Mouse (Mus musculus) CD8-positive naive resting alpha-beta T cell, adult 2 months (primary cell): Measurements from ENCODE around the gene Smc6.

ENCODE experiments used
- DNase-seq, 2 experiments: peaks; one replicate each; pipeline ENCODE4 v3.0.0; 2022; ENCODE audit warnings: low read depth in 2 of 2, low spot score in 2 of 2

The Smc6 gene

DNA sequence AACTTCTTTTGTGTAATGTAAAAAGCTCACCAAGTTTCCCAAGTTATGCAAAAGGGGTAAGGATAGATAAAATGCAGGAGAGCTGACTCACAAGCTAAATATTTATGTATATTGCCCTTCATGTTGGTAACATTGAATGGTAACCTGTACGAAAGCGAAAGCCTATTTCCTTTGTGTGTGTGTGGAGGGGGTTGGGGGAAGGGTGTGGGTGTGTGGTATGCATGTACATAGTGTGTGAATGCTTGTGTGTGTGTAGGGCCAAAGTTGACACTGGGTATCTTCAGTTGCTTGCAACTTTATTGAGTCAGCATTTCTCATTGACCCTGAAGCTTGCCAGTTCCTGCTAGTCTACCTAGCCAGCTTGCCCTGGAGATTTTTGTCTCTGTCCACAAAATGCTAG lies 15.9 kb downstream of the Smc6 start:
- no peak for DNase-seq

DNA sequence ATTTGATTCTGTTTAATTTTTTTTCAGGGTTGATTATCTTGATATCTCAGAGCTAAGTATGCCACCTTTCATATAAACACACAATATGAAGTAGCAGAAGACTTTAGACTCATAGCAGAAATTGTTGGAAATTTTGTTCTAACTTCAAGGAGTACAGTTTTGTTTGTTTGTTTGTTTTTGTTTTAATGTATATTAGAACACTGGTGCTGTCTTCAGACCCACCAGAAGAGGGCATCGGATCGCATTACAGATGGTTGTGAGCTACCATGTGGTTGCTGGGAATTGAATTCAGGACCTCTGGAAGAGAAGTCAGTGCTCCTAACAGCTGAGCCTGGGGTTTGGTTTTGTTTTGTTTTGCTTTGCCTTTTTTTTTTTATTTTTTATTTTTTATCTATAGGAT lies 20.7 kb downstream of the Smc6 start:
- DNase-seq: no peak

DNA sequence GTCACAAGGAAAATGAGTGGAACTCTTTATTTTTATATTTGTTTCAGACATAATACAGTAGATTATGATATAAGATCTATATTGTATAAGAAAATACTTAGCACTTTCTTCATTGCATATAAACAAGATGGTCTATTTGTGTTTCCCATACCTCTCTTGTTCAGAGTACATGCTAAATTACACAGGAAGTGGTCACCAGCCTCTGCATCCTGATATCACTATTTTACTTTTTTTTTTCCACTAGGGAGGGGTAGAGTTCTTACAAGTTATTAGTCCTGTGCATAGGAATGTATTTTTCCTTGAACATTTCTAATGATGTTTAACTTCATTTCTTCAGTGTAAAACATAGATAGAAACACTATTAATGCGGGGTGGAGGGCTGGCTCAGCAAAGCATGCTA lies 35.2 kb downstream of the Smc6 start:
- DNase-seq: no peak

DNA sequence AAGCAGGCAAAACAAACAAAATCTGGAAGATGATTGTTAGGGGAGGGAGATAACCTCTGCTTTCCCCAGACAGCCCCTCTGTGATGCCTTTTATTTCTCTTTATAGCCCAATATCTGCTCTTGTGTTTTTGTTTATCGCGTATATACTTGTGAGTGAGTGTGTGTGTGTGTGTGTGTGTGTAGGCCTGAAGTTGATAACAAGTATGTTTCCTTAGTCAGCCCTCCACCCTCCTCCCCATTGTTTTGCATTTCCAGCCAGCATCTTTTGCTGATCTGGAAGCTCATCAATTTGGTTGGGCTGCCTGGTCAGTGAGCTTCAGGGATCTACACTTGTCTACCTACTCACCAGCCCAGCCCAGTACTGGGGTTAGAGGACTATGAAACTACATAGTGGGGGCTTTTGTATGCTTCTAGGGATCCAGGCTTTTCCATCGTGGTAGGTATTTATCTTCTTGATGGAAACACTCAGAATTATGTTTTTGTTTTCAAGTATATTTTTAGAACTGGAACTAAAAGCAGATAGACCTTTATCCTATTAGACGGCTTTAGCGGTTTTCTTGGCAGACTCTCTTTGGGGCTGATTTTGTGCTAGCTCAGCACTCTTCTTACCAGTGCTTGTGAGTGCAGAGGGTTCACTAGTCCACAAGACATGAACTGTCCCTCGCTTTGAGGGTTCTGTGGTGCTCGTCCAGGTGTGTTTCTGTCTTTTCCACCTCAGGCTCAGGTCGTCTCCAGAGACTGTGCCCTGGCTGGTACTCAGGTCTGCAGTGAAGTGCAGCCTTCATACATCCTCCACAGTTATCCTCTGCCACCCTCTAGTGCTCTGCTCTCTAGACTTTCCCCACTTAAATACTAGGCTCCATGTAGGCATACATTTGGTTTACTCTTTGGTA lies 41.3 kb downstream of the Smc6 start:
- no peak for DNase-seq

DNA sequence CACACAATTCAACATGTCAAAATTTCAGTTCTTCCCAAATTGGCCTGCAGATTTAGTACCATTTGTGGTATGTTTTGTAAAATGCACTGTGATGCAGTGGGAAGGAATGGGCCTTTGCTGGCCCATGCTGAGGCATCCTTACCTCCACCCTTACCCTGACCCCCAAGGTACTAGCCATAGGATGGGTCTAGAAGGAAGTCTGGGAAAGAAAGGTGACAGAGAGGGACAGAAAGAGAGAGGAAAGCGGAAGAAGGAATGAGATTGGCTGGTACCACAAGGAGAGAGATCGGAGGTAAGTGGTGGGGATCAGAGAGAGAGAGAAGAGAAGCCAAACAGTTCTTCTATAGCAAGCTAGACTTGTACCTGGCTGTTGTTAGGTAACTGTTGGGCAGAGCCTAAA lies 45.4 kb downstream of the Smc6 start:
- DNase-seq: no peak

DNA sequence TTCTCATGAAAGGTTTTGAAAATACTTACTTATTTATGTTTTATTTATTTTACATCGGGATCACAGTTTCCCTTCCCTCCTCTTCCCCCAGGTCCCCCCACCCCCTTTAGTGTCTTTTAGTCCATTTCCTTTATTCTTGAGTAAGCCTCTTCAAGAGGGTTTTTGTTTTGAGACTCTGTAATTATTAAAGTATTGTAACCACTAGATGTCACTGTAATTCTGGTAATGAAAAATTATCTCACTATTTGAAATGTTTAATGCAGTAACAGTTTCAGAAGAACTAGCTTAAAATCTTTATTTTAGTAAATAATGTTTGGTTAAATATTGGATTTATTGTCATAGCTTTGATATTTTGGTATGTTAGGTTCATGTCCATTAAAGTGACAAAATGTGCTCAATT lies 48.2 kb downstream of the Smc6 start:
- DNase-seq: no peak

DNA sequence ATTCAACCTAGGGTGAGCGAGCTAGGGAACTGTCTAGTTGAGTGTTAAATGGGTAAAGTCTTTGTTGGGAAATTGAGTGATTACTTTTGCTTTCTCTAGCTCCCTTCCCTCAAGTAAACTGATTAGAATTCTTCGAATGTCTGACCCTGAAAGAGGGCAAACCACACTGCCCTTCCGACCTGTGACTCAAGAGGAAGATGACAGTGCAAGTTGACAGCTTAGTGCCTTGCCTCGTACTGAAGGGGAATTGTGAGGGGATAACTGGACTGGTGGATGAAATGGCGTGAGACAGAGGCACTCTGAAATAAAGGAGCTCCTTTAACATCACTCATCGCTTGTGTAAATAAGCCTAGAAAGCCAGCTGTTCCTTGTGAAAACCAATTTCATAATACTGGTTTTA lies 52.0 kb downstream of the Smc6 start:
- DNase-seq: no peak

DNA sequence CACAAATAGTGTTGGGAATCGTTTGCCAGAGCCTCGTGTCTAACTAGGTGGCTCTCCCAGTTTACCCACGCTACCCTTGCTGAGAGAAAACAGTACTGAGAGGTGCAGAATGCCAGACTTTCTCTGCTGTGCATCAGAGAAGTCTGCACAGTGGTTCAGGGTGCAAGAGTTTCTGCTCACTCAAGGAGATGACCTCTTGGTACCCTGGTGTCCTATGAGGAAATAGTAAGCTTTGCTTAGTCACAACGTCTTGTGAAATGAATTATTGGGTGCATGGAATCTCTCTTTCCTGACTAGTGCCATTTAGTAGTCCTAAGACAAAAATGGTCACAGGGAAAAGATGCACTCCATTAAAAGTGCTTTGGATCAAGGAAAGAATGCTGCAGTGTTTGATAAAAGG lies 58.8 kb downstream of the Smc6 start:
- DNase-seq: no peak

DNA sequence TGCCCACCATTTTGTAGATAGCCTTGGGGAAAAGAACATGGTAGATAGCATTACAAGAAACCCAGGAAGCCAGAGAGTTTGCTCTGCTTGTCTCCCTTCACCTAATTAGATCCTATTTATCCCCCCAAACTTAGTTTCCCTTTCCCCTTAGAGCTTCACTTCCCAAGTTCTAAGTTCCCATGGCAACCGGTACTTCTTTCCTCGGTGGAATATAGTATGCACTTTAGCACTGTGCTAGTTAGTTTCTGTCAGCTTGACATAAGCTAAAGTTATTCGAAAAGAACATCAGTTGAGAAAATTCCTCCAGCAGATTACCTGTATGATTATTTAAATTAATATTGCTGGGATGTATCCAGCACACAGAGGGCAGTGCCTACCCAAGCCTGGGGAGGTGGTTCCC lies 60.8 kb downstream of the Smc6 start:
- no peak for DNase-seq

DNA sequence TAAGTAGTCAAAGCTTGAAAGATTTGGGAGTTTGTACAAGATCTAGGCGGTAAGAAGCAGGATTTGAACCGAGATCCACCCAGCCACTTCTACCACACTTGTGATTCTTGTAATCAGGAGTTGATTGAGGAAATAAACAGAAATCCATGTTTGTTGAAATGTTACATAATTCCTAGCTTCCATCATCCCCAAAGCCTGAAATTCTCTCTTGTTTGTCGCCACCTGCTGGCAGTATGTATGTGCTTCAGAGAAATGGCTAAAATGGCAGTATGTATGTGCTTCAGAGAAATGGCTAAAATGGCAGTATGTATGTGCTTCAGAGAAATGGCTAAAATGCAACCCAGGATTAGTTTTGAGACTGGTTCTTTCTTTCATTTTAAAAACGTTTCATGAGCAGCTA lies 71.2 kb downstream of the Smc6 start:
- peak; percentile 3 to 12 for DNase-seq

DNA sequence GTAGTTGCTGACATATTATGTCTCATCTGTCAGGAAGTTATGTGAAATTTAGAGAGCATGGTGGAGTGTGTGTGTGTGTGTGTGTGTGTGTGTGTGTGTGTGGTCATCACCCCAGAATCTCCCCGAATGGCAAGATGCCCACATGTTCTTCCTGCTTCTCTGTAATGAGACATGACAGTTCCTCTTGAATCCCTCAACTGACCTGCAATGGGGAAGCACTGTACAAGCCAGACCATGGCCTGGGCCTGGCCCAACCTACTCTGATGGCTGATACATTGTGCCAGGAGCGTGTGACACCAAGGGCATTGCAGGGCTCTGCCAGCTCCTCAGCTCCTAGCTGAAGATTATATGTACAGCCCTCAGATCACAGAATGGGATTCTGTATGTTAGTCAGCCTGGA lies 72.6 kb downstream of the Smc6 start:
- DNase-seq: no peak

DNA sequence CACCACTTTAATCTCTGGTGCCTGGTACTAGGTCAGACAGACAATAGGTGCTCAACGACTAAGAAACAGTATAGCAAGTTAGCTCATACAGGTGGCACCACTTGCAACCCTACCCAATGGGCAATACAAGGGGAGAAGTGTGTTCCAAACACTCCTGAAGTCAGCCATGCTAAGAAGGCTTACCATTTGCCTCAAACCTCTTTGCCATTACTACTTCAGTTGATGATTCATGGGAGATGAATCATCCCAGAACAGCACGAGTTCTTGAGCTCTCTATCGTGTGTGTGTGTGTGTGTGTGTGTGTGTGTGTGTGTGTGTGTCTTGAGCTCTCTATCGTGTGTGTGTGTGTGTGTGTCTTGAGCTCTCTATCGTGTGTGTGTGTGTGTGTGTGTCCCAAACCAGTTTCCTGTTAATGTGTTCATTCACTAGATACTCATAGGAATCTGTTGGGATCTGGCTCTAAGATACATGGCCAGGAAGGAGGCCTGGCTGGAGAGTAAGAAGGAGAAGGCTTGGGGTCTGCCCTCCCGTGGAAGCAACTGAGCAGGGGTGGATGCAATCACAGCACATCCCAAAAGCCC lies 76.4 kb downstream of the Smc6 start:
- DNase-seq: no peak

DNA sequence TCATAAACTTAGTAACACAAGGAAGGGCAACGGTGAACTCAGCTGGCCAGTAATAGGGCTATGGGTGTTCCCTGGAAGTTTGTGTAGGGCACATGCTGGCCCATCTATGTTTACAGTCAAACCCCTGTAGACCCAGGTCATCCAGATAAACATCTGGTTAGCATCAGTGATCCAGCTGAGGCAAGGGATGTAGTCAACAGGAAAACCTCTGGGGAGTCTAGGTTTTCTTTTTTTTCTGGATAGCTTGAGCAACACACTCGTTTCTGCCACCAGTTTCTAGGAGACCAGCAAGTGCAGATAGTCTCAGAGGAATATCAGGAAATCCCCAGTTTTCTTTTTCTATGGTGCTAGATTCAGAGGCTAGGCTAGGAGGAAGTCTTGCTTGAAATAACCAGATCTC lies 80.3 kb downstream of the Smc6 start:
- no peak for DNase-seq

DNA sequence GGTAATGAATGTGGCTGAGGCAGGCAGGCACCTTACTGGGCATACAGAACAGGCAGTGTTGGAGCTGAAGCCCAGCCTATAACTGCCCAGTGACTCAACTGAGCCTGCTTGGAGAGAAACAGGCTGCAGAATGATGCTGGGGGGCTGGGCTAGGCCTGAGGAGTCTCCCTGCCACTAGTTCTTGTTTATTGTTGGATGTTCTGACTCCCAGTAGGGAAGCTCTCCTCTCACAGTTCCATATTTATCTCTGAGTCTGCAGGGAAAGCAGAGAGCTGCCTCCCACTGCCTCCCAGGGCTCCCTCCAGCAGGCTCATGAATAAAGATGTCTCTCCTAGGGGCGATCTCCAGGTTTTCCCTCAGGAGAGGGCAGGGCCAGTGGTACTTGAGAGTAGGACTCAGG lies 82.7 kb downstream of the Smc6 start:
- DNase-seq: no peak

DNA sequence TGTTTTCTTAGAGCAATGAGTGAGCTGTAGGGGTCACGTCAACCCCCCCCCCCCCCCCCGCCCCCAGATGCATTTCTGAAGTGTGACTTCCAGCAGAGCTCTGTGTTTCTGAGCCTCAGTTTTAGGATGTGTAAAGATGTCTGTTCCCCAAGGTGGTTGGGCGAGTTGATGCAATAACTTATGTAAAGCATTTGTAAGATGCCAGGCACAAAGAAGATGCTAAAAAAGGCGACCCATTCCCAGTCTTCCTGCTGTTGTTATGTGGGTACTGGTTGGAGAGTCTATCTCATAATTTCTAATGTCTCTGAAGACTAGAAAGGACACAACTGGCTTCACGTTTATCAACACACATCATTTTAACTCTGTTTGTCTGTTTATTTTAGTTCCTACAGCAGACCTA lies 84.2 kb downstream of the Smc6 start:
- no peak for DNase-seq

DNA sequence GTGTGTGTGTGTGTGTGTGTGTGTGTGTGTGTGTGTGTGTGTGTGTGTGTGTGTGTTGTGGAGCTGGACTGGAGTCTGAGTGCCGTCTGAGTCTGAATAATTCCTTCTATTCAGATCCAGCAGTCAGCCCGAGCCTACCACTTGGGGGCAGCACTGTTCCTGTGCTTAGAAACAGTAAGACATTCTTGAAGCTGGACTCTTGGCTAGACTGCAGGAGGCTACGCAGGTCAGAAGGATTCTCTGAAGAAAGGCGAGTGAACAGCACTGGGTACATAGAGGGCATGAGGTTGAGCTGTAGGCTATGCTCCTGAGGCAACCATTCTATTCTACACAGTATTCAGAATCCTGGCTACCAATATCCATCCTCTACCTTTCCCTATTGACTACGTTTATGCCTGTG lies 85.2 kb downstream of the Smc6 start:
- DNase-seq: no peak

DNA sequence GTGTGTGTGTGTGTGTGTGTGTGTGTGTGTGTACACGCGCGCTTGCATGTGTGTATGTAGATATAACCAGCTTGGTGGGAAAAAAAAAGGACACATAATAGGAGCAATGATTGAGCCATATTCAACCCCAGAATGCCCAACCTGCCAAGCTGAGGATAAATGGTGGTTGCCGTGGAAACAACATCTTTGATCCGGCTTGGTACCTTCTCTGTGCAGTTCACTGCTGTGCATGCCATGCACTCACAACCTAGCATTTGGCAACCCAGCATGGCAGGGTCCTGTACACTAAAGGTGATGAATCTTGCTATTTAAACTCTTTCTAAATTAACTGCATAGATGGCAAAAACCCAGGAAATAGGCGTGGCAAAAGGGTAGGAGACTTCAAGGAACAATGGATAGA lies 96.7 kb downstream of the Smc6 start:
- no peak for DNase-seq

DNA sequence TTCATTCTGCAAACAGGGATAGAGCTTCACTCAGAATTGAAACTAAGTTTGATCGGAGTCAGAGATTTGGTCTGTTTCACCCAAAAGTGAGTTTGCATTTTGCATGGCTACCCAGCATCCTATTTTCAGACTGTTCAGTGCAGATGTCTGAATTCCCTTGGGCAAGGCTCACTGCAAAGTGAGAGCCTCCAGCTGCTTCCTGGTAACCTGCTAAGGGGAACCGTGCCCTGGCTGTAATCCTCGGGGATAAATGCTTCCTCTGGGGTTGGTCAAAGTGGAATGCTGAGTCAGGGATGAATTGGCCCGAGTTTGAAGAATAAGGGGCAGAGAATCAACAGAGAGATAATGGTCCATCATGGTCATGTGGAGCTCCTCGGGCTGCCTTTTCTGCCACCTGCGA lies 99.2 kb downstream of the Smc6 start:
- no peak for DNase-seq

DNA sequence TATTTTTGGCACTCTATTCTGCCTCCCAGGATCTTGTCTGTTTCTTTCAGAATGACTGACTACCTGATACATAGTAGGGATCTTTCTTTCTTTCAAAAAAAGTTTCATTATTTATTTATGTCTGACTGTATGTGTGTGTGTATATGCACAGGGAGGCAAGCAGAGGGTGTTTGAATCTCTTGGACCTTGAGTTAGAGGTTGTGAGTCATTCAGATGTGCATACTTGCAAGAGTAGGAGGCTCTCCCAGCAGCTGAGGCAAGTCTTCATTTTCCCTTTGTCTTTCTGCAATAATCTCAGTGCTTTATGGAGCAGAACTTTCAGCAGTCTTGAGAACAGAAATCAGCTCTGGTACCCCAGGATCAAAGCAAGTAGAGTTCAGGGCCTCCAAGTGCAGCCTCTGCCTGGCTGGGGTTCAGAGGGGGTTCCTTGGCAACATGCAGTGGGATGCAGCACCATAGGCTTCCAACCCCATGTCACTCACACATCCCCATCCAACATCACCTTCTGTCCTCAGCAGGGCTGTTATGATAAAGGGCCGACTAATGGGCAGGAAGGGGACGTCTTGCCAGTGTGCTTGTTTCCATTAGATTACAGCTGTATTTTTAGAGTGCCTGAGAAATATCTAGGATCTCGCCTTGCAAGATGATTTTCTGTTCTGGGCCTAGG lies 101.5 kb downstream of the Smc6 start:
- no peak for DNase-seq
